Mouse (Mus musculus) MEL (cell line): ENCODE results near the gene Wwc1. TPM values are rescaled to one million over a fixed set of nuclear protein-coding genes. Genes with fewer than 3 reads are reported as not detected.

Source experiments
- DNase-seq: peaks from one replicate; pipeline ENCODE4 v3.0.0; 2011; ENCODE audit warnings: low read depth, low spot score
- H3K27ac ChIP-seq: 2 replicates; pipeline ENCODE4 v1.5.1; 2012; ENCODE audit warnings: low read depth, mild to moderate bottlenecking, control low read depth, low read length, moderate library complexity; ENCODE audit not compliant: control insufficient read depth
- H3K27me3 ChIP-seq, 2 experiments: fragments of 150-350 bp in 1 of 2; sonication (generic) in 1 of 2; 2 replicates each; pipeline ENCODE4 v1.6.1; 2012; ENCODE audit warnings: low read length in 2 of 2, mild to moderate bottlenecking in 2 of 2, improper control_type of control experiment in 1 of 2, moderate library complexity in 1 of 2; ENCODE audit not compliant: insufficient read depth in 2 of 2, control insufficient read depth in 1 of 2
- H3K36me3 ChIP-seq, 2 experiments: 2 replicates each; pipeline ENCODE4 v1.6.1; 2012 to 2014; ENCODE audit warnings: low read length in 2 of 2, improper control_type of control experiment in 1 of 2, inconsistent platforms in 1 of 2, mild to moderate bottlenecking in 1 of 2; ENCODE audit not compliant: insufficient read depth in 2 of 2, control insufficient read depth in 1 of 2
- H3K4me1 ChIP-seq, 2 experiments: fragments of 150-350 bp in 1 of 2; sonication (generic) in 1 of 2; 2 replicates each; pipeline ENCODE4 v1.6.1; 2012; ENCODE audit warnings: low read length in 2 of 2, improper control_type of control experiment in 1 of 2, mild to moderate bottlenecking in 1 of 2; ENCODE audit not compliant: insufficient read depth in 2 of 2, control insufficient read depth in 1 of 2
- H3K4me3 ChIP-seq, 2 experiments: fragments of 150-350 bp in 1 of 2; sonication (generic) in 1 of 2; 2 replicates each; pipeline ENCODE4 v1.5.1; 2012; ENCODE audit warnings: low read depth in 2 of 2, low read length in 2 of 2, mild to moderate bottlenecking in 2 of 2, moderate library complexity in 2 of 2, control low read depth in 1 of 2, improper control_type of control experiment in 1 of 2; ENCODE audit not compliant: control insufficient read depth in 1 of 2, insufficient read depth in 1 of 2
- H3K79me2 ChIP-seq: 2 replicates; pipeline ENCODE4 v1.6.1; 2012; ENCODE audit warnings: mild to moderate bottlenecking, low read length, moderate library complexity; ENCODE audit not compliant: control insufficient read depth, poor library complexity, insufficient read depth
- H3K9ac ChIP-seq: 2 replicates; pipeline ENCODE4 v1.6.1; 2012; ENCODE audit warnings: low read depth, mild to moderate bottlenecking, control low read depth, low read length, moderate library complexity; ENCODE audit not compliant: control insufficient read depth, poor library complexity, severe bottlenecking
- H3K9me3 ChIP-seq: fragments of 150-350 bp; sonication (generic); replicated peaks from 2 replicates; pipeline ENCODE4 v1.6.1; 2012; ENCODE audit warnings: mild to moderate bottlenecking, low read length, improper control_type of control experiment, moderate library complexity; ENCODE audit not compliant: insufficient read depth
- BHLHE40 ChIP-seq: IDR thresholded peaks from 2 replicates; pipeline ENCODE4 v1.6.1; 2012; ENCODE audit warnings: low read depth, mild to moderate bottlenecking, inconsistent platforms, low read length, improper control_type of control experiment, borderline replicate concordance
- CHD1 ChIP-seq: IDR thresholded peaks from 2 replicates; pipeline ENCODE4 v1.6.1; 2012; ENCODE audit warnings: low read depth, mild to moderate bottlenecking, inconsistent platforms, low read length, improper control_type of control experiment
- CHD2 ChIP-seq: IDR thresholded peaks from 2 replicates; pipeline ENCODE4 v1.6.1; 2011; ENCODE audit warnings: low read length, improper control_type of control experiment
- CTCF ChIP-seq, 3 experiments: IDR thresholded peaks in 2 of 3; conservative IDR thresholded peaks in 1 of 3; 2 replicates each; pipeline ENCODE4 v1.5.1; 2011 to 2012; ENCODE audit warnings: low read length in 3 of 3, low read depth in 2 of 3, mild to moderate bottlenecking in 2 of 3, improper control_type of control experiment in 1 of 3, inconsistent platforms in 1 of 3, mixed read lengths in 1 of 3, moderate library complexity in 1 of 3; ENCODE audit not compliant: control insufficient read depth in 1 of 3, insufficient read depth in 1 of 3, poor library complexity in 1 of 3, severe bottlenecking in 1 of 3
- EP300 ChIP-seq, 2 experiments: IDR thresholded peaks; 2 replicates each; pipeline ENCODE4 v1.6.1; 2011; ENCODE audit warnings: improper control_type of control experiment in 2 of 2, low read length in 2 of 2, low read depth in 1 of 2, mild to moderate bottlenecking in 1 of 2
- HCFC1 ChIP-seq: IDR thresholded peaks from 2 replicates; pipeline ENCODE4 v1.6.1; 2012; ENCODE audit warnings: low read depth, mild to moderate bottlenecking, inconsistent platforms, low read length, improper control_type of control experiment, moderate library complexity
- JUND ChIP-seq: IDR thresholded peaks from 2 replicates; pipeline ENCODE4 v1.6.1; 2011; ENCODE audit warnings: low read depth, mild to moderate bottlenecking, improper control_type of control experiment, low read length
- KAT2A ChIP-seq: conservative IDR thresholded peaks from 2 replicates; pipeline ENCODE4 v1.6.1; 2012; ENCODE audit warnings: low read depth, low read length, improper control_type of control experiment, inconsistent platforms
- MAFK ChIP-seq: IDR thresholded peaks from 2 replicates; pipeline ENCODE4 v1.6.1; 2011; ENCODE audit warnings: low read depth, mild to moderate bottlenecking, low read length, improper control_type of control experiment, borderline replicate concordance
- MAX ChIP-seq: IDR thresholded peaks from 2 replicates; pipeline ENCODE4 v1.6.1; 2011; ENCODE audit warnings: low read length, improper control_type of control experiment
- MXI1 ChIP-seq: IDR thresholded peaks from 2 replicates; pipeline ENCODE4 v1.6.1; 2011; ENCODE audit warnings: mild to moderate bottlenecking, low read depth, low read length, improper control_type of control experiment
- MYB ChIP-seq: IDR thresholded peaks from 2 replicates; pipeline ENCODE4 v1.6.1; 2011; ENCODE audit warnings: mild to moderate bottlenecking, low read depth, low read length, improper control_type of control experiment
- NELFE ChIP-seq: IDR thresholded peaks from 2 replicates; pipeline ENCODE4 v1.6.1; 2011; ENCODE audit warnings: low read depth, low read length, improper control_type of control experiment
- RCOR1 ChIP-seq: IDR thresholded peaks from 2 replicates; pipeline ENCODE4 v1.6.1; 2012; ENCODE audit warnings: low read depth, mild to moderate bottlenecking, inconsistent platforms, low read length, improper control_type of control experiment
- SIN3A ChIP-seq: IDR thresholded peaks from 2 replicates; pipeline ENCODE4 v1.6.1; 2012; ENCODE audit warnings: low read length, improper control_type of control experiment, inconsistent platforms
- TAL1 ChIP-seq: IDR thresholded peaks from 2 replicates; pipeline ENCODE4 v1.6.1; 2012; ENCODE audit warnings: mild to moderate bottlenecking, inconsistent platforms, low read length, moderate library complexity, mixed read lengths
- TCF12 ChIP-seq: IDR thresholded peaks from 2 replicates; pipeline ENCODE4 v1.6.1; 2014; ENCODE audit warnings: low read depth, mild to moderate bottlenecking, inconsistent platforms, low read length, improper control_type of control experiment, moderate library complexity
- ZC3H11A ChIP-seq: IDR thresholded peaks from 2 replicates; pipeline ENCODE4 v1.6.1; 2012; ENCODE audit warnings: low read depth, mild to moderate bottlenecking, inconsistent platforms, low read length, improper control_type of control experiment
- ZKSCAN1 ChIP-seq: IDR thresholded peaks from 2 replicates; pipeline ENCODE4 v1.6.1; 2012; ENCODE audit warnings: low read depth, mild to moderate bottlenecking, inconsistent platforms, low read length, improper control_type of control experiment, moderate library complexity
- polyA plus RNA-seq, 2 experiments: library from polyadenylated mRNA; stranded (reverse) in 1 of 2; unstranded in 1 of 2; fragments of >175 nt in 1 of 2; fragments of >200 nt in 1 of 2; gene quantifications; 2 replicates each; pipeline versions ENCODE4 v1.2.1 to v1.2.4; 2012; ENCODE audit warnings: low replicate concordance in 2 of 2, low read depth in 1 of 2; ENCODE audit not compliant: insufficient read length in 2 of 2, insufficient read depth in 1 of 2, missing spikeins in 1 of 2
- total RNA-seq: library from RNA; depleted of rRNA; stranded (reverse); fragments of 300-350 nt; gene quantifications from 2 replicates; pipeline ENCODE4 v1.2.3, GENCODE M21; 2012

Gene Wwc1
- total and polyA plus RNA-seq, 3 experiments: 0.39 to 0.46 TPM; not detected in 1

- Histone ChIP-seq H3K27me3 (no peaks in the 10 kb centered on the region), H3K27ac (no peak overlapping the region), H3K36me3 (no peaks in the 10 kb centered on the region), H3K4me1 (no peaks in the 10 kb centered on the region), H3K9me3 (no peaks in the 10 kb centered on the region), H3K9ac (no peak overlapping the region), H3K4me3 (no peak overlapping the region), H3K79me2 (no peaks in the 10 kb centered on the region)
- TF ChIP-seq CHD1 (no peak), ZKSCAN1 (no peak), TCF12 (no peak)
- DNase-seq: no peak
Measured at GRCm38 (mm10) chr11:35950011-35950410, 30.3 kb downstream of the Wwc1 start.

GRCm38 (mm10) chr11:35948457-35948881, 31.9 kb downstream of the Wwc1 start:
- TF ChIP-seq TAL1 (no peak), ZKSCAN1 (no peak), KAT2A (no peak), NELFE (no peak), MAX (no peak), EP300 (IDR thresholded peaks at IDR 0.05; ENCODE audit: low read depth in 1 of 2, low read length in 2 of 2) (no peak), CHD2 (no peak), SIN3A (no peak), JUND (no peak), MAFK (no peak), MXI1 (no peak), MYB (no peak), CHD1 (no peak), CTCF (IDR thresholded peaks at IDR 0.05 in 2 of 3, conservative IDR thresholded peaks at IDR 0.05 in 1 of 3; ENCODE audit: control insufficient read depth in 1 of 3, insufficient read depth in 1 of 3, low read depth in 2 of 3, low read length in 3 of 3, poor library complexity in 1 of 3, severe bottlenecking in 1 of 3) (no peak), RCOR1 (no peak), HCFC1 (no peak), BHLHE40 (no peak)
- TF ChIP-seq, all 39 proteins: peak for 0
- no peak overlapping the region for H3K4me3 ChIP-seq
- no peaks in the 10 kb centered on the region for H3K79me2 ChIP-seq
- H3K9me3 ChIP-seq: no peaks in the 10 kb centered on the region
- H3K27me3 ChIP-seq: no peaks in the 10 kb centered on the region
- no peak overlapping the region for H3K9ac ChIP-seq
- no peaks in the 10 kb centered on the region for H3K4me1 ChIP-seq
- no peak overlapping the region for H3K27ac ChIP-seq
- H3K36me3 ChIP-seq: no peaks in the 10 kb centered on the region
- no peak for DNase-seq

GRCm38 (mm10) chr11:35947944-35948343, 32.4 kb downstream of the Wwc1 start:
- H3K9ac ChIP-seq: no peak overlapping the region
- no peaks in the 10 kb centered on the region for H3K9me3 ChIP-seq
- H3K36me3 ChIP-seq: no peaks in the 10 kb centered on the region
- H3K27ac ChIP-seq: no peak overlapping the region
- no peak overlapping the region for H3K4me3 ChIP-seq
- H3K27me3 ChIP-seq: no peaks in the 10 kb centered on the region
- DNase-seq: no peak
- no peaks in the 10 kb centered on the region for H3K4me1 ChIP-seq
- no peak for TF ChIP-seq ZC3H11A
- H3K79me2 ChIP-seq: no peaks in the 10 kb centered on the region
